Mouse (Mus musculus) kidney, adult 8-10 months (tissue): ENCODE data around the gene Efcab8.
A peak's percentile ranks its signal among the peaks of the same experiment; 100 is the strongest.

Experiments used
- DNase-seq, 2 experiments: peaks; one replicate each; pipeline ENCODE4 v3.0.0; 2022

The Efcab8 gene

DNA sequence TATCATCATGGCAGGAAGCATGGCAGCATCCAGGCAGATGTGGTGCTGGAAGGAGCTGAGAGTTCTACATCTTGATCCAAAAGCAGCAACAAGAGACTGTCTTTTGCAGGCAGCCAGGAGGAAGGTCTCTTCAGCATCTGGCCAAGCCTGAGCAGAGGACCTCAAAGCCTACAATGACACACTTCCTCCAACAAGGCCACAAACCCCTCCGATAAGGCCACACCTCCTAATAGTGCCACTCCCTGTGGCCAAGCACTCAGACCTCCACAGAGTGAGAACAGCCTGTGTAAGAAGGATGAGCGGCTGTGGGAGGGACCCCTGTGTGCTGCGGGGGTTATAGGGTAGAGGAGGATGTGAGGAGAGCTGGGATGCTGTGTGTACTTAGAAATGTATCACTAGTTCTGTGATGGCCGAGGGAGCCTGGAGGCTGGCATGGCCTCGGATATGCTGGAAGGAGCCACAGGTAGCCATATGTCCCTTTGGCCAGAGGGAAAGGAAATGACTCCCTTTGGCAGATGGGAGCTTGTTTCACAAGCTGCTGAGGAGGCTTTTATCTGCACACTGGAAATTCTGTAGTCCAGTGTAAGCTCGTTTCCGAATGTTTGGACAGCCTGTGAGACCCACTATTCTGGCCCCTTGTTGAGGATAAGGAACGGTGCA, 47.6 kb downstream of the Efcab8 start:
- no peak for DNase-seq

DNA sequence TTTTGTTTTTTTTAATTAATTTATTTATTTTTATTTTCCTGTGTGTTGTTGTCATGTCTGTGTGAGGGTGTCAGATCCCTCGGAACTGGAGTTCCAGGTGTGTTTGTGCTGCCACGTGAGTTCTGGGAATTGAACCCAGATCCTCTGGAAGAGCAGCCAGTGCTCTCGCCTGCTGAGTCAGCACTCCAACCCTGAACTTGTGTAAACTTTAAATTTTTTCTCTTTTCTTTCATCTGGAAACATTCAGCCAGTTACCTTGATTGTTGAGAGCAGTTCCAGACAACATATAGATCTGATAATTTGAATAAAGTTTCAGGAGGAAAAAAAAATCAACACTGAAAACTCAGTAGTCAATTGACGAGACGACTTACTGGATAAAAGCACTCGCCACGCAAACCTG, 49.0 kb downstream of the Efcab8 start:
- DNase-seq, result no peak

DNA sequence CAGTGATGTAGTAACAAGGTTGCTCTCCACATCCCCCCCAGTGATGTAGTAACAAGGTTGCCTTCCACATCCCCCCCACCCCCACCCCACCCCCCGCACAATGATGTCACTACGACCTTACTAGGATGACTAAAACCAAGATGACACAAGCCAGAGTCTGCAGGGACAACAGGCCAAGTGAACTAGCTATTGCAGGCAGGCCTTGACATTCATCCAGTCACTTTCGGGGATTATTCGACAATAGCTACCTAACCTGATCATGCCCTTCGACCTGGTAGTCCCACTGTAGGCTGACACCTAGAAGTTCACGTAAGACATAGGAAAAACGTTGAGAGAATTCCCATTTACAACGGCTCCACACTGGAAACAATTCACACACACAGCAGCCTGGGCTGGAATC, 53.6 kb downstream of the Efcab8 start:
- DNase-seq, result no peak

DNA sequence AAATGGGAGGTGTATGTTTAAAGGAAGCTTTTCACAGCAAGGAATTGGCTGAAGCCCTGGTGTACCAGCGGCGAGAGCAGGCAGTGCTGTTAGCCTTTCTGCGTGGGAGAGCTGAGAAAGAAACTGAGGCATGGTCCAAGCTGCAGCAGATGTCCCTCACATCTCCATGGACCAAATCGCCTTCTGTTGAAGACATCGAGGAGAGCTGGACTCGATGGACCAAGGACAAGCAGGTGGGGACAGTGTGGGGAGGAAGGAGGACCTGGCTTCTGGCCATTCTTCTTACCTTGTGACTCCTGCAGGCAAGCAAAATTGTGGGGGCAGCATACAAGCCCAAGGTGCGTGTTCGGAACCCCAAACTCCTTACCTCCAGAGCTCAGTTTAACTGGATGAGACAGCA, 63.1 kb downstream of the Efcab8 start:
- DNase-seq, result no peak

DNA sequence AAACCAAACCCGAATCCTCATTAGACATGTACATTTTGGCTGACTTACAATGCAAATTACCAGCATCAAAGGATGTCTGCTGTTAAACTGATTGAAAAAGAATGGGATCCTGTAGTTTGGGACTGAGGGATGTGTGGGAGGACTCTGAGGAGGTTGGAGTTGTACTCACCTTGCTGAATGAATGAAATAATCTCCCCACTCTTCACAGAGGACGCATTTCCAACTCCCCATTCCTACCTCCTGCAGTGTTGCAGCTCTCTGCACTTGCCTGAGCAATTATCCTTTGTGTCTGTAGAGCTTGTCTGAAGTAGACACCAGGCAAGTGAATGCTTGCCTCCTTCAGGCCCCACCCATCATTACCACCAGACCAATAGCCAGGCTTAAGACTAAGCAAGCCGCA, 68.7 kb downstream of the Efcab8 start:
- no peak for DNase-seq

DNA sequence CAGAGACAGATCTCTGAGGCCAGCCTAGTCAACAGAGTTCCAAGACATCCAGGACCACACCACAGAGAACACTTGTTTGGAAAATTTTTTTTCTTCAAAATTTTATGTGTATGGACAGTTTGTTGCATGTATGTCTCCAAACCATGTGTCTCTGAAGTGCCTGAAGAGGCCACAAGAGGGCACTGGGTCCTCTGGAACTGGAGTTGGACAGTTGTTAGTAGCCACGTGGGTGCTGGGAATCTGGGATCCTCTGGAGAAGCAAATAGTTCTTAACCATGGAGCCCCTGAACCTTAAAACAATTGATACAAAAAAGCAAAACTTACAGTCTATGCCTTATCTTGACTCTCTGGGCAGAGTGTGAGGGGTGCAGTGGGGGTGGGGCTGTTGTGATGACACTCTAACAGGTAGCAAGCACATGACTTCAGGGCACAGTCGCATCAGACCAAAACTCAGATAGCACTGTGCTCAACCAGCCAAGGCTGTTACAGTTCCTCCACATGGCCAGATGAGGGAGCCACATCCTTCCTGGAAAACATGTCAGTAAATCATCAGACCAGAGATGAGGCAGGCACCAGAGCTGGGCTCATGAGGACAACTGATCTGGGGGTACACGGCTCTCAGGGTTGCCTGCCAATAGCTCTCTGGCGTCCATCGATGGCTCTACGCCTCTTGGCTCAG, 70.8 kb downstream of the Efcab8 start:
- no peak for DNase-seq

DNA sequence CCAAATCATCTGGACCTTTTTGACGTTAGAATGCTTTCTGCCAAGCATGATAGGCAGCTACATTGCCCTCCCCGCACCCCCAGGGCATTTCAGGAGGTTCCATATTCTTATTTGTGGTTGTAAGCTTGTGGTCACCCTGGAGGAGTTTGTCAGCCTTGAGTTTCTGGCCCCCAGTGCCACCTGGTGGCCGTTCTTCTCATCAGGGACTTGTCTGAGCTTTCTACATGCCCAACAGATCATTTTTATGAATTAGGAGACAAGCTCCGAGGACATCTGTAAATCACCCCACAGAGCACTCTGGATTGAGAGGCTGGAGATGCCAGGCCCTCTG, 71.3 kb downstream of the Efcab8 start:
- peak; percentile 8 to 64 for DNase-seq

DNA sequence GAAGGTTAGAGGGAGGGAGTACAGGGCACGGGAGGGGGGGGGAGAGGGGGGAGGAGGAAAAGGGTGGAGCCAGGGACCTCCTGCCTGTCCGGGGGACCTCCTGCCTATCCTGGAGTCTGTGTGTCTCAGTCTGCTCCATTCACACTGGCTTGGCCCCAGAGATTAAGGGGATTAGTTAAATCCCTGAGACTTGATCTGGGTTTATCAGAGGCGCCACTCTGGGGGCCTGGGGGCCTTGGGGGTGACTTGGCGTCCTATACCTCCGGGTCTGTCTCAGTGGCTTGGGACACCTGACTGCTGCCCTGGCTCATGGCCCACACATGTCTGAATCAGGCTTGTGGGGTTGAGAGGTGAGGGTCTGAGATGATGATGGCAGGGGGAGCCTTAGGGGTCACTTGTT, 73.8 kb downstream of the Efcab8 start:
- no peak for DNase-seq

DNA sequence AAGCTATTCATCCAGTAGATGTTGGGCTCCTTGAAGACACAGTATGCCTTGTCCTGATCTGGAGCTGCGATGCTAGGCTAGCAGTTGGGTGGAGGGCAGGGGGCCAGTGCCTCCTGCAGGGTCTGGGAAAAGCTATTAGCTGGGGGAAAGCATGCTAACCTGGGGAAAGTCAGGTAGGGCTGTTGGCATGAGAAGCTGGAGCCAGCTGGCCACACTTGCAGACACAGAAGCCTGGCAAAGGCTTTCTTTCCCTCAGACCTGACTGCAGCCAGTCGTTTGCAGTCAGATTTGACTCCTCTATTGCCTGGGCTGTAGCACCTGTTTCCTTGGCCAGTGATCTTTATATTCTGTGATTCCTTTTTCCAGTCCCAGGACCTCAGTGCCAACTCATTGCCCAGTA, 79.8 kb downstream of the Efcab8 start:
- no peak for DNase-seq

DNA sequence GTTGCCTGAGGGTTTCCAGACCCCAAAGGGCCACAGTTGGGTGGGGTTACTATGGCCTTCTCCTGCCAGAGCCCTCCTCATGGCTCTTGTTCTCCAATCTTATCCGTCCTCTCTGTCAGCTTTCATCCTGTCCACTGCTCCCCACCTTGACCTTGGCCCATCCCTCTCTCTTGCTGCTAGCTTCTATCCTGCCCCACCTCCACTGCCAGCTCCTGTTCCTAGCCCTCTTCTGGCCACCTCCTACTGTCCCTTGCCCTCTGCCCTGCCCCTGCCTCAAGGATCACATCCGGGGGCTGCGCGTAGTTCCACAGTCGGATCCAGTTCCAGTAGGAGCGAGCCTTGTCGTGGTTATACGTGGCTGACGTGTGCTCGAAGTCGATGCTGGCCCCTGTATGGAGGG, 80.6 kb downstream of the Efcab8 start:
- DNase-seq, result no peak

DNA sequence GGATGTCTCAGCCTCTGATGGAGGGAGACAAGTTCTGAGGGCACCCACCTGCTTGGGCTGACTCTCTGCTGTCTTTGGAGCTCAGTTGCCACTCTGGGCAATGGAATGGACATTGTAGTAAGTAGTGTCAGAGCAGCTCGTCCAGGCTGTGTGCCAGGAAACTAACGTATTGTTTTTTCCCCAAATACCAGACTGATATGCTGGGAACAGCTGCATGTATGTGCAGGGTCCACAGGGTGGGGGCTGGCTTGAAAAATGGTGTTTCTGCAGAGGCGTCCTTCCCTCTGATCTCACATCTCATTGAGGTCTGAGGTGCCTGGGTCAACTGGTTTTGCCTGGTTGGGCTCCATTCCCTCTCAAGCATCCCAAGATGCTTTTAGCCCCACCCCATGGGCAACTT, 81.0 kb downstream of the Efcab8 start:
- no peak for DNase-seq

DNA sequence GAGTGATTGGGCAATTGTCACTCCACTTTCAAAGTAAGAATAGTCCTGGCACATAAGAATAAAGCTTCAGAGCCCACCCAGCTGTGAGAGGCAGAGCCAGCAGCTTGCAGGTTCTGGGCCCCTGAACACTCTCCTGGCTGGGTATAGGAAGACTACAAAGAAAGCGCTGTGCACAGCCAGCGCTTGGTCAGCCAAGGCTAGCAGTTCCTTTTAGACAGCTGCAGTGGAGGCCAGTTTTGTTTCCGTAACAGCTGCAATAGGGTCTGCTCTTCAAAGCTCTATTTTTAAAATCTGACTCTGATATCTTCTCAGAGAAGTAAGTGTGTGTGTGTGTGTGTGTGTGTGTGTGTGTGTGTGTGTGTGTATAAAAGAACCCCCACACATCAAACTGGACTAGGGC, 82.2 kb downstream of the Efcab8 start:
- no peak for DNase-seq

DNA sequence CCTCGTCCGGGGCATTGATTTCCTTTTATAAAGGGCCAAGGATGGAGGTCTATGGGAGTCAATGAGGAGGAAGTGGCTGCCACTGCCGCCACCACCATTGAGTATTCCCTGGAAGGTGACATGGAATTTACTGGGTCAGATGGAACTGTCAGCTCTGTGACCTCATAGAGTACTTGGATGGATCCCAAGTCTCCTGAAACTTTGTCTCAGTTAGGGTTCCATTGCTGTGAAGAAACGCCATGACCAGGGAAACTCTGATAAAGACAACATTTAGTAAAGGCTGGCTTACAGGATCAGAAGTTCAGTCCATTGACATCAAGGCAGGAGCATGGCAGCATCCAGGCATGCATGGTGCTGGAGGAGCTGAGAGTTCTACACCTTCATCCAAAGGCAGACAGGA, 91.3 kb downstream of the Efcab8 start, which contains the start of gene Sun5:
Gene Sun5, minus strand, starts transcription at position 101 of the 400 bp plus-strand sequence.
- DNase-seq, result no peak

DNA sequence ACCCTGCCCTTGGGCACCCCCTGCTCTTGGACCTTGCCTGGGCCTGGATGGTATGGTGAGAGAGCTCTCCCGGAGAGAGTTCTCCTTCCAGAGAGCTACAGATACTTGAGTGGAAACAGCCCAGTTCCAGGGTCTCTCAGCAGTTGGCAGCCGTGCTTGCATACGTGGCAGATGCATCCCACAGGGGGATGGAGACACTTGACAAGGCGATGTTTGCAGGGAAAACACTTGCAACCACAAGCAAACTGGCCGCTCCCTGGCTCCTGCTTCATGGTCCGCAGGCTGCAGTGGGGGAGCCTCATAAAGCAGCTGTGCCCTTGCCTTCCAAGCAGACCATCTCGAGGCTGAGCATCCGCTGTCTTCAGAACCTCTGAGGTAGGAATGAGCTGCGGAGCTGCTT, 95.0 kb downstream of the Efcab8 start, which contains the start of gene Bpifb2:
Gene Bpifb2, plus strand, starts transcription at position 301 of the 400 bp plus-strand sequence.
- DNase-seq, result no peak
